Mouse (Mus musculus): ENCODE measurements around the gene Runx2. TPM values are rescaled to one million over a fixed set of nuclear protein-coding genes. Genes with fewer than 3 reads are reported as not detected.

Gene Runx2
- polyA plus RNA-seq, 1 experiment: 9.8 TPM

DNA sequence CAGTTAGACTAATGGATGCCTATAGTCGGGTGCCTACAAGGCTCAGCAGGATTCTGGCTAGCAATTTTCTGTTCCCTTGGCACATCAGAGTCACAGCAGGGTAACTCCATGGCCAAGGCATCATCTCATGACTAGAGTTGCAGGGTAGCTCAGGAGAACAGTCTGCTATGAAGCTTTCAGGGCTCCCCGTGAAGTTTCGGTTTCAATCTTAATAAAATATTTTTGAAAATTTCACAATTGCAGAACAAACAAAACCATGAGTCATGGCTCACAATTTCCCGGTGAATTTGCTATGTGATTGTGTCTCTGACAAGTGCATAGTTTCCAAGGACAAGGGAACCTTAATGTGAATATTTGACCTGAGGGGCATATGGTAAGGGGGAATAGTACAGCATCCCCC, 355.6 kb downstream of the Runx2 start:
- TF ChIP-seq CTCF (IDR thresholded peaks at IDR 0.05; ENCODE audit: extremely low read depth, insufficient read length, insufficient replicate concordance, low read depth, low read length) (no peak), POLR2A (IDR thresholded peaks at IDR 0.05; ENCODE audit: low read depth, low read length) (no peak)
- Histone ChIP-seq H3K4me3 (ENCODE audit: low read depth, low read length) (no peak overlapping the region), H3K36me3 (ENCODE audit: control insufficient read depth, insufficient read depth, low read length) (no peaks in the 10 kb centered on the region), H3K27me3 (ENCODE audit: control insufficient read depth, insufficient read depth, low read length) (no peaks in the 10 kb centered on the region; the same call in 1 of the 2 replicates), H3K27ac (ENCODE audit: insufficient read depth, low read depth, low read length) (0 out of 2 replicates have a peak overlapping the region, but pooled peaks have one; percentile 11), H3K4me1 (ENCODE audit: control insufficient read depth, insufficient read depth, insufficient read length, low read length) (no peaks in the 10 kb centered on the region; the same call in 1 of the 2 replicates)
- 55% methylated on average over 4 of the region's 4 CpGs for WGBS

DNA sequence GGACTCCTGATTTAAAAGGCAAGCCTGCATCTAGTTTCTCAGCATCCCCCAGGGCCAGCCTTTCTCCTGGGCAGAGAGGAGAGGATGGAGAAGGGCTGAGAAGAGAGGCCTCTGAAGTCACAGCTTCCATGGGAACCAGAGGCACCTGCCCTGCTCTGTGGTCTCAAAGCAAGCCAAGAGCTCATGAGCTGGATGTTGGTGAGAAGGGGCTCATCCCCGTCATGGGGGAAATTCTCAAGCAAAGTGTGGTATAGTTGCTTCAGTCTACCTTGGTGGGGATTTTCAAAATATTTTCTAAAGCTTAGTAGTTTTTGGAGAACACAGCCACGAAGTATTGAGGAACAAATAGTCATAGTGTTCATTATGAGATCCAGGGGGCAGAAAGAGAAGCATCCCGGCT, 357.9 kb downstream of the Runx2 start:
- Histone ChIP-seq H3K4me3 (ENCODE audit: low read depth, low read length) (no peak overlapping the region), H3K4me1 (ENCODE audit: control insufficient read depth, insufficient read depth, insufficient read length, low read length) (no peaks in the 10 kb centered on the region), H3K27me3 (ENCODE audit: control insufficient read depth, insufficient read depth, low read length) (no peaks in the 10 kb centered on the region; the same call in 1 of the 2 replicates), H3K36me3 (ENCODE audit: control insufficient read depth, insufficient read depth, low read length) (no peaks in the 10 kb centered on the region), H3K27ac (ENCODE audit: insufficient read depth, low read depth, low read length) (no peak overlapping the region)
- 78% methylated on average over 3 of the region's 3 CpGs for WGBS
- no peak for TF ChIP-seq CTCF (IDR thresholded peaks at IDR 0.05; ENCODE audit: extremely low read depth, insufficient read length, insufficient replicate concordance, low read depth, low read length)
- TF ChIP-seq POLR2A (IDR thresholded peaks at IDR 0.05; ENCODE audit: low read depth, low read length): no peak

DNA sequence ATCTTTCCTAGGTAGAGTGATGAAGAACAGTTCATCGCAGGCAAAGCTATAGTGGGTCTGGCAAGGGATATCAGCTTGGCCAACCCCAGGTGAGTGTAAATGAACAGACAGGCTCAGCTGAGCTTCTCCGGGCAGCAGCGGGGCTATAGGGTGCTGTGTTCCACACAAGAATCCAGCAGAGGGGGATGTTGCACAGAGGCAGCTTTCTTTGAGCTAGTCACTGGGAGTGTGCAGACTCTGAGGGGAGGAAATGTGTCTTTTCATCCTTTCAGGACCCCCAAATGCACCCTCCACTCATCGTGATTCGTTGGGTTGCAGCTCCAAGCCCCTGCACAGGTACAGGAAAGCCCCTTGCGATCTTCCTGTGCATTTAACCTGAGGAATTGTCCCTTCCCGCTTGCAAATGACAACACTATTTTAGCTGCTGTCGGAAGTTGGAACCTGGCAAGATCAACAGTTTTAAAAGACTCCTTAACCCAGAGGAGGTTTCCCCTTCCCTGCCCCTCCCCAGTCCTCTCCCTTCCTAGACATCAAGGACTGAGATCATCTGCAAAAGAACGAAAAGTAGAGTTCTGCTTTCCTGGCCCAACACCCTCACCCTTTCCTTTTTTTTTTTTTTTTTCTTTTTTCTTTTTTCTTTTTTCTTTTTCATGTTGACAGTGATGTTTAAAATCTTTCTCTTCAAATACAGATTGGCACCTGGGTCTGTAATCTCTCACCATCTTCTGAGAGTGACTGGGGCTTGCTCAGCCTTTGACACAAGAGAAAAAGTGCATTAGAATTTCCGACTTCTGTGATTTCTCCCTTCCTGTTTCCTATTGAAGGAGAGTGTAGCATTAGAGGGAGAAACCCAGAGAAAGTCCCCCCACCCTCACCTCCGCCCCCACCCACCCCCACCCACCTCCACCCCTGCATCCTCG, 358.7 kb downstream of the Runx2 start:
- Histone ChIP-seq H3K36me3 (ENCODE audit: control insufficient read depth, insufficient read depth, low read length) (no peaks in the 10 kb centered on the region), H3K4me1 (ENCODE audit: control insufficient read depth, insufficient read depth, insufficient read length, low read length) (no peaks in the 10 kb centered on the region), H3K4me3 (ENCODE audit: low read depth, low read length) (no peak overlapping the region), H3K27ac (ENCODE audit: insufficient read depth, low read depth, low read length) (no peak overlapping the region), H3K27me3 (ENCODE audit: control insufficient read depth, insufficient read depth, low read length) (no peaks in the 10 kb centered on the region; the same call in 1 of the 2 replicates)
- 34% methylated on average over 12 of the region's 12 CpGs for WGBS
- TF ChIP-seq CTCF (IDR thresholded peaks at IDR 0.05; ENCODE audit: extremely low read depth, insufficient read length, insufficient replicate concordance, low read depth, low read length) (peak; percentile 54; the same call in 1 of the 2 replicates), POLR2A (IDR thresholded peaks at IDR 0.05; ENCODE audit: low read depth, low read length) (no peak)

DNA sequence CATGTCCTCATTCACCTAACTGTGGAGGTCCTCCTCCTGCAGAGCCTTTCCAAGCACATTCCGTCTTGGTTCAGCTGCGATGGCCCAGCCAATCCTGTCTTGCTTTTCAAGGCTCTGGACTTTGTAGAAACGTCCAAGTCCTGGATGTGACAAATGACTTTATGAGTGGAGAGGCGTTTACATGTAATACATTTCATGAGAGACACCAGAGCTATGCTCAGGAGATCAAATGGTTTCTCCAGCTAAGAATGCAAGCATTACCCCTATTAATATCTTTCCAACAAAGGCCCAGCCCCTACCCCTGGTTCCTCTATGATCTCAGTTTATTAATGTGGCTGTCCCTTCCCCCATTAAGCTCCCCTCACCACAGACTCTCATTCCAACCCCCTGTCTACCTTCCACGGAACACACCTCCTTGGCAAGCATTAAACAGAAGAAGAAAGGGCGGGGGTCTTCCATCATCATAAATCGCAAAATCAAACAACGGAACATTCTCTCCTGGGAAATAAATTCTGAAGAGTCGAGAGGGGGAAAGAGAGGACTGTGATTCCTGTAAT, 364.6 kb downstream of the Runx2 start:
- 43% methylated on average over 9 of the region's 9 CpGs for WGBS
- Histone ChIP-seq H3K27me3 (ENCODE audit: control insufficient read depth, insufficient read depth, low read length) (no peaks in the 10 kb centered on the region; the same call in 1 of the 2 replicates), H3K36me3 (ENCODE audit: control insufficient read depth, insufficient read depth, low read length) (no peaks in the 10 kb centered on the region), H3K4me1 (ENCODE audit: control insufficient read depth, insufficient read depth, insufficient read length, low read length) (no peaks in the 10 kb centered on the region), H3K4me3 (ENCODE audit: low read depth, low read length) (no peak overlapping the region), H3K27ac (ENCODE audit: insufficient read depth, low read depth, low read length) (no peak overlapping the region)
- TF ChIP-seq CTCF (IDR thresholded peaks at IDR 0.05; ENCODE audit: extremely low read depth, insufficient read length, insufficient replicate concordance, low read depth, low read length): no peak
- no peak for TF ChIP-seq POLR2A (IDR thresholded peaks at IDR 0.05; ENCODE audit: low read depth, low read length)

Other genes starting within 250 kb of the Runx2 start
- 0.89 and 1.6 TPM in 2 replicates for gene Supt3, start 37.6 kb downstream of the Runx2 start, polyA plus RNA-seq (2012; rRNA removed)